Mouse (Mus musculus): ENCODE data around the gene Sorbs1.

DNA sequence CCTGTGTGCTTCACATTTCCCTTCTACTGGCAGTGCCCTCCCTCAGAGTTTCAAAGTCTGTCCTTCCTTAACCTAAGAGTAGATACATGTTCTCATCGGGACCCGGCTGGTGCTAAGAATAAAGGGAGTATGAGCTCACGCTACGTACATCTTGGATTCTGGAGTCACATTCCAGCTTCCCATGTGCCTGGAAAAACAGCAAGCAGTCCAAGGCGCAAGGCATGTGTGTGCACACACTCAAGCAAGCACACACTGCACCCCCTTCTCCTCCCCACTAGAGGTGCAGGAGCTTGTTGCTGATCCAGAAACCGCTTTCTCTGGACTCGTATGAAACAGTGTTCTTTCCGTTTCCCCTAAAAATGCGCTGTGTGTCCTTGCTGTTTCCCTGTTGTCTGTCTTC lies 210.7 kb downstream of the Sorbs1 start:
- TF ChIP-seq CTCF (IDR thresholded peaks at IDR 0.05; ENCODE audit: extremely low read depth, insufficient read length, insufficient replicate concordance, low read depth, low read length): no peak
- no peak for TF ChIP-seq POLR2A (IDR thresholded peaks at IDR 0.05; ENCODE audit: low read depth, low read length)
